Mouse (Mus musculus): ENCODE measurements around the gene Stk31.
"Not testable (repeated sequence)": the region's sequence is repeated elsewhere in the genome, so short reads cannot be mapped to it uniquely, and the experiment has no call there.

DNA sequence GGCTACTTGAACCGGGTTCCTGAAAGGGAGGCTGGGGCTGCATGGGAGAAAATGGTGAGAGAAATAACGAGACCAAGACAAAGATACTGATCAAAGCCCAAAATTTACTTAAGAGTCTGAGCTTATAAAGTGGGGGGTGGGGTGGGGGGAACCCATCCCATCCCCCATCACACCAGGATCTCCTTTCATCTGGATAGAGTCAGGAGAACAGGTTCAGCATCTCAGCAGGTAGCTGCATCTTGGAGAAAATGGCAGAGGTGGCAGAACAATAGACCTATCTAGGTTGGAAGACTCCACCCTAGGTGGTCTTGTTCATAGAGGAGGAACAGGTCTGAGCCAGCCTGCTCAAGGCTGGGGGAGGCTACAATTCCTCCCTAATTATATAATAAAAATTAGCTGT, 17.6 kb downstream of the Stk31 start:
- not testable (repeated sequence) for TF ChIP-seq CTCF (IDR thresholded peaks at IDR 0.05; ENCODE audit: insufficient read depth, low read length); POLR2A (IDR thresholded peaks at IDR 0.05; ENCODE audit: borderline replicate concordance, extremely low read depth, low read depth, low read length)

Data from lung, adult 2 months (tissue).